Mouse (Mus musculus): ENCODE measurements at regions not wholly inside any gene's neighbourhood (a gene's known extent, or its start where the extent isn't known, plus 50 kb on each side); places are given as distances from the start of the nearest gene placed in this dataset.

- ATAC-seq (ENCODE audit: low read depth), result no peak
- Histone ChIP-seq H3K4me3 (no peak overlapping the region), H3K27me3 (no peaks in the 10 kb centered on the region), H3K36me3 (no peaks in the 10 kb centered on the region), H3K9me3 (no peaks in the 10 kb centered on the region), H3K9ac (no peak overlapping the region), H3K4me2 (no peak overlapping the region), H3K4me1 (replicated peaks) (peaks cover 4% of the 10 kb centered on the region), H3K27ac (replicated peaks) (no peak overlapping the region)
- WGBS, result 25% methylated on average over 4 of the region's 4 CpGs
Measured at GRCm38 (mm10) chr12:92251962-92252361, 403.0 kb upstream of the Sel1l start.

GRCm38 (mm10) chr12:92246790-92247451 is 398.0 kb upstream of the Sel1l start:
- Histone ChIP-seq H3K4me1 (replicated peaks) (peaks cover 12% of the 10 kb centered on the region), H3K27me3 (no peaks in the 10 kb centered on the region), H3K4me2 (no peak overlapping the region), H3K36me3 (no peaks in the 10 kb centered on the region), H3K9me3 (no peaks in the 10 kb centered on the region), H3K9ac (no peak overlapping the region), H3K4me3 (no peak overlapping the region), H3K27ac (replicated peaks) (peak overlapping the region; percentile 68)
- WGBS, result 14% methylated on average over 6 of the region's 6 CpGs
- ATAC-seq (ENCODE audit: low read depth), result peak; percentile 96

GRCm38 (mm10) chr12:92239956-92240699 is 391.2 kb upstream of the Sel1l start:
- 51% methylated on average over 5 of the region's 5 CpGs for WGBS
- no peak overlapping the region for H3K27ac ChIP-seq (replicated peaks)
- no peaks in the 10 kb centered on the region for H3K9me3 ChIP-seq
- peak; percentile 80 for ATAC-seq (ENCODE audit: low read depth)
- H3K4me3 ChIP-seq, result no peak overlapping the region
- H3K36me3 ChIP-seq, result no peaks in the 10 kb centered on the region
- H3K27me3 ChIP-seq, result no peaks in the 10 kb centered on the region
- peaks cover 8% of the 10 kb centered on the region for H3K4me1 ChIP-seq (replicated peaks)
- no peak overlapping the region for H3K9ac ChIP-seq
- H3K4me2 ChIP-seq, result no peak overlapping the region

GRCm38 (mm10) chr12:92233650-92234408 is 384.9 kb upstream of the Sel1l start:
- H3K27ac ChIP-seq (replicated peaks), result no peak overlapping the region
- H3K36me3 ChIP-seq, result no peaks in the 10 kb centered on the region
- H3K9me3 ChIP-seq, result no peaks in the 10 kb centered on the region
- no peak overlapping the region for H3K4me2 ChIP-seq
- H3K9ac ChIP-seq, result no peak overlapping the region
- H3K27me3 ChIP-seq, result no peaks in the 10 kb centered on the region
- no peaks in the 10 kb centered on the region for H3K4me1 ChIP-seq (replicated peaks)
- no peak overlapping the region for H3K4me3 ChIP-seq
- 81% methylated on average over 3 of the region's 3 CpGs for WGBS
- no peak for ATAC-seq (ENCODE audit: low read depth)

- H3K4me2 ChIP-seq, result no peak overlapping the region
- no peak overlapping the region for H3K27ac ChIP-seq (replicated peaks)
- no peaks in the 10 kb centered on the region for H3K9me3 ChIP-seq
- H3K4me1 ChIP-seq (replicated peaks), result no peaks in the 10 kb centered on the region
- H3K9ac ChIP-seq, result no peak overlapping the region
- 75% methylated on average over 4 of the region's 4 CpGs for WGBS
- ATAC-seq (ENCODE audit: low read depth), result no peak
- H3K27me3 ChIP-seq, result no peaks in the 10 kb centered on the region
- no peaks in the 10 kb centered on the region for H3K36me3 ChIP-seq
- H3K4me3 ChIP-seq, result no peak overlapping the region
Measured at GRCm38 (mm10) chr12:92228585-92228984, 379.6 kb upstream of the Sel1l start.

- ATAC-seq (ENCODE audit: low read depth), result no peak
- no peaks in the 10 kb centered on the region for H3K9me3 ChIP-seq
Measured at GRCm38 (mm10) chr12:92203351-92203750, 354.4 kb upstream of the Sel1l start.

GRCm38 (mm10) chr12:92200602-92201001 is 351.6 kb upstream of the Sel1l start:
- no peaks in the 10 kb centered on the region for H3K27me3 ChIP-seq
- H3K36me3 ChIP-seq, result no peaks in the 10 kb centered on the region
- 73% methylated on average over 1 of the region's 1 CpGs for WGBS
- H3K4me3 ChIP-seq, result no peak overlapping the region
- no peak overlapping the region for H3K9ac ChIP-seq
- no peaks in the 10 kb centered on the region for H3K9me3 ChIP-seq
- H3K4me2 ChIP-seq, result no peak overlapping the region
- no peak for ATAC-seq (ENCODE audit: low read depth)
- no peaks in the 10 kb centered on the region for H3K4me1 ChIP-seq (replicated peaks)
- H3K27ac ChIP-seq (replicated peaks), result no peak overlapping the region

More at GRCm38 (mm10) chr12:92203351-92203750, 354.4 kb upstream of the Sel1l start:
- no peak overlapping the region for H3K27ac ChIP-seq (replicated peaks)
- no peaks in the 10 kb centered on the region for H3K27me3 ChIP-seq
- no peaks in the 10 kb centered on the region for H3K36me3 ChIP-seq
- no peak overlapping the region for H3K4me3 ChIP-seq
- 95% methylated on average over 4 of the region's 4 CpGs for WGBS
- no peaks in the 10 kb centered on the region for H3K4me1 ChIP-seq (replicated peaks)
- H3K4me2 ChIP-seq, result no peak overlapping the region
- H3K9ac ChIP-seq, result no peak overlapping the region

GRCm38 (mm10) chr12:92198738-92199477 is 350.0 kb upstream of the Sel1l start:
- Histone ChIP-seq H3K9me3 (no peaks in the 10 kb centered on the region), H3K4me3 (no peak overlapping the region), H3K4me1 (replicated peaks) (no peaks in the 10 kb centered on the region), H3K9ac (no peak overlapping the region), H3K36me3 (no peaks in the 10 kb centered on the region), H3K27me3 (no peaks in the 10 kb centered on the region), H3K4me2 (no peak overlapping the region), H3K27ac (replicated peaks) (no peak overlapping the region)
- peak; percentile 76 for ATAC-seq (ENCODE audit: low read depth)
- WGBS, result 52% methylated on average over 5 of the region's 5 CpGs

DNA sequence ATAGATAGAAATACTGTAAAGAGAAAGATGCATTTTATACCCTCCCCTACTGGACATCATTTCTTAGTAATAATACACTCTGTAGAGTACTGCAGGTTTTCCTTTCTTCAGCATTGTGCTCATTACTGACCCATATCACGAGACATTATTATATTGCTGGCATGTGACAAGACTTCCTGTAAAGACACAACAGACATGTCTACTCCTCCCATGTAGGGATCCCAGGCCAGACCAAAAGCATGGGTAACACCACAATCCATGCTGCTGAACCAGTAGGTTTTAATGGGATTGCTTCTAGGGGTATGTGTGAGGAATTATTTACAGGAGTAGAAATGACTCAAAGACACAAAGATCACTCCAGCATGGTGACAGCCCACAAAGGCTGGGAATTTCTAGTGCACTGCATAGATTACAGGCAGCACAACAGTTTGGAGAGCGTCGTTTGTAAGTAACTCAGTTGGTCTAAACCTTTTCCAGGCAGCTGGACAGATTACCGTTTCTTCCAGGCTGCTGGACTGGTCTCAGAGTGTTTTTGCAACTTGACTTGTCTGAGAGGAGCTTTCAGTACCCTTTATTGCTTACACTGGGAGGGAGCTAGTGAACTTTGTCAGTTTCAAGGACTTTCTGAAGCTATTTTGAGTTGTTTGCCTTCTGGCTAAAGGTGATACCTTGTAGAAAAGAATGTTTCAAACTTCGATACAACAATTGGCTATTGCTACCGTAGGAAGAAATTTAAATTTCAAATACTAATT is 345.2 kb upstream of the Sel1l start:
- no peak for ATAC-seq (ENCODE audit: low read depth)
- WGBS, result 81% methylated on average over 6 of the region's 6 CpGs
- Histone ChIP-seq H3K4me3 (no peak overlapping the region), H3K36me3 (no peaks in the 10 kb centered on the region), H3K9ac (no peak overlapping the region), H3K27ac (replicated peaks) (no peak overlapping the region), H3K27me3 (no peaks in the 10 kb centered on the region), H3K4me1 (replicated peaks) (no peaks in the 10 kb centered on the region), H3K4me2 (no peak overlapping the region), H3K9me3 (no peaks in the 10 kb centered on the region)

DNA sequence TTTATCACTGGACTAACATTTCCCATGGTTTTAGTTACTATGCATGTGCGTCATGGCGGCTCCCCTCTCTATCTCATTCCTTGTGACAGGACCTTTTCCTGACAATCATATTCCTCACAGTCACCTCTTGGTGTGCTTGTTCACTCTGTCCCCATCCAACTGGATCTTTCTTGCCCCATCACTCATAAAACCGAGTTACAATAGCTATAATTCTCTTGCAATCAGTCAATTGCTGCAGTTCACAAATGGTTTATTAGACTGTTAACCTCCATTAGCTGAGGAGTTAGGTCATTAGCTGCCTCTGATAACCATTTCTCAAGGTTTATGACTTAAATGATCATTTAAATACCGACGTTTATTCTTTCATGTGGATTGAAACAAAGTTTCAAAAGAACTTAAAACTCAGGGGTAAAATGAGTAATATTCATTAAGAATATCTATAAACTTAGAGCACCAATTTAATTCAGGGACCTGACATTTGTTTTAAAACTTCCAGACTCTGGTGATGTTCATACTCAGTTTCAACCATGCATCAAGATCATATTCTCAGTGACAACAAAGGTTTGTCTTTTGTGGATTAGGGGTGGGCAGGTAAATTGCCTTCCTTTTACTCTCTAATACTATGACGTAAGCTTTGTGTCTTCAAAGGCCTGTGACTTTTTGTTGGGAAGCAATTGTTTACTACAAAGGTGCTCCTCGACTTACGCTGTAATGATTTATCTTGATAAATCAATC is 344.4 kb upstream of the Sel1l start:
- Histone ChIP-seq H3K9ac (no peak overlapping the region), H3K4me3 (no peak overlapping the region), H3K4me2 (no peak overlapping the region), H3K9me3 (no peaks in the 10 kb centered on the region), H3K27ac (replicated peaks) (no peak overlapping the region), H3K4me1 (replicated peaks) (no peaks in the 10 kb centered on the region), H3K27me3 (no peaks in the 10 kb centered on the region), H3K36me3 (no peaks in the 10 kb centered on the region)
- WGBS, result 65% methylated on average over 8 of the region's 8 CpGs
- no peak for ATAC-seq (ENCODE audit: low read depth)

- Histone ChIP-seq H3K4me1 (replicated peaks) (peaks cover 3% of the 10 kb centered on the region; the same call in 1 of the 2 replicates), H3K27ac (replicated peaks) (no peak overlapping the region), H3K27me3 (no peaks in the 10 kb centered on the region), H3K9me3 (no peaks in the 10 kb centered on the region), H3K4me2 (no peak overlapping the region), H3K9ac (no peak overlapping the region), H3K4me3 (no peak overlapping the region), H3K36me3 (no peaks in the 10 kb centered on the region)
- ATAC-seq (ENCODE audit: low read depth), result no peak
Measured at GRCm38 (mm10) chr12:92189022-92189421, 340.1 kb upstream of the Sel1l start.
